Mouse (Mus musculus) bone marrow, adult 2 months (tissue): Measurements from ENCODE around the gene Rras2.

Source experiments
- CTCF ChIP-seq: fragments of 200-500 bp; IDR thresholded peaks from 2 replicates; pipeline ENCODE4 v1.5.1; 2011; ENCODE audit warnings: low read length, control low read depth; ENCODE audit not compliant: control insufficient read depth, insufficient read depth
- POLR2A ChIP-seq: fragments of 200-500 bp; IDR thresholded peaks from 2 replicates; pipeline ENCODE4 v1.6.1; 2011; ENCODE audit warnings: low read depth, mild to moderate bottlenecking, control low read depth, low read length, borderline replicate concordance; ENCODE audit not compliant: control insufficient read depth

- no peak for TF ChIP-seq CTCF
- TF ChIP-seq POLR2A, result no peak
Observed at GRCm38 (mm10) chr7:114149135-114149534, 31.6 kb upstream of the Rras2 start.
